Mouse (Mus musculus): ENCODE measurements at regions not wholly inside any gene's neighbourhood (a gene's known extent, or its start where the extent isn't known, plus 50 kb on each side); places are given as distances from the start of the nearest gene placed in this dataset.

DNA sequence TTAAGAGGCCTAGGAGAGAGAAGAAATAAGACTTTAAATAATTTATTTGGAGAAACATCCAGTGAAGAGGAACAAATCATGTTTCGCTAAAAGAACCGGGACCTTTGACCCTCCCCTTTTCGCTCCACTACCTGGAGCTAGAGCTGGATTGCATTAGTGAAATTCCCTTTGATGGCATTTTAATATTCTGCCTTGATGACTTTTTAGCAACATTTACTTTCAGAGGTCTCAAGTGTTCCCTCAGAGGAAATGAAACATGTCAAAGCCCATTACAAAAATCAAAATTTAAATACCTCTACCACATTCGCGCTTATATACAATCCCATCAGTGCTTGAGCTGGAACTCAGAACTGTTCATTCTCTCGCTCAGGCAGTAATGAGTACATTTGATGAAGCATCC, 297.0 kb upstream of the Gm10295 start:
- Histone ChIP-seq H3K36me3 (no peaks in the 10 kb centered on the region), H3K9me3 (no peaks in the 10 kb centered on the region), H3K4me1 (no peaks in the 10 kb centered on the region), H3K9ac (no peak overlapping the region), H3K27me3 (replicated peaks) (no peaks in the 10 kb centered on the region), H3K4me2 (no peak overlapping the region), H3K27ac (replicated peaks) (no peak overlapping the region), H3K4me3 (no peak overlapping the region)
- 82% methylated on average over 6 of the region's 6 CpGs for WGBS
- ATAC-seq (ENCODE audit: extremely low read depth, insufficient number of reproducible peaks, low FRiP score, low TSS enrichment), result no peak

DNA sequence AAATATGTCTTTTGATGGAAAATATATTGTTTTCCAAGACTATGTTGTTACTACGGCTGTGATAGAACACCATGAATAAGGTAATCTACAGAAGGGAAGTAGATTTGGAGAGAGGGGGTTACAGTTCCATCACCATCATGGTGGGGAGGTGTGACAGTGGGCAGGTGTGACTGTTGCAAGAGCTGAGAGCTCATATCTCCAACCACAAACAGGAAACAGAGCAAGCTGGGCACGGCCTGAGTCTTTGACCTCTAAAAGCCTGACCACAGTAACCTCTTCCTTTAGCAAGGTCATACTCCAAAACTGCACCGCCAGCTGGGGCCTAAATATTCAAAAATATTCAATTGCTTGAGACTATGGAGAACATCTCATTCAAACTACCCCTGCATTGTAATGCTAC, 295.7 kb upstream of the Gm10295 start:
- ATAC-seq (ENCODE audit: extremely low read depth, insufficient number of reproducible peaks, low FRiP score, low TSS enrichment), result no peak
- H3K4me3 ChIP-seq, result no peak overlapping the region
- 67% methylated on average over 3 of the region's 3 CpGs for WGBS
- H3K27me3 ChIP-seq (replicated peaks), result no peaks in the 10 kb centered on the region
- no peaks in the 10 kb centered on the region for H3K9me3 ChIP-seq
- no peaks in the 10 kb centered on the region for H3K36me3 ChIP-seq
- no peak overlapping the region for H3K4me2 ChIP-seq
- H3K27ac ChIP-seq (replicated peaks), result no peak overlapping the region
- no peaks in the 10 kb centered on the region for H3K4me1 ChIP-seq
- H3K9ac ChIP-seq, result no peak overlapping the region

DNA sequence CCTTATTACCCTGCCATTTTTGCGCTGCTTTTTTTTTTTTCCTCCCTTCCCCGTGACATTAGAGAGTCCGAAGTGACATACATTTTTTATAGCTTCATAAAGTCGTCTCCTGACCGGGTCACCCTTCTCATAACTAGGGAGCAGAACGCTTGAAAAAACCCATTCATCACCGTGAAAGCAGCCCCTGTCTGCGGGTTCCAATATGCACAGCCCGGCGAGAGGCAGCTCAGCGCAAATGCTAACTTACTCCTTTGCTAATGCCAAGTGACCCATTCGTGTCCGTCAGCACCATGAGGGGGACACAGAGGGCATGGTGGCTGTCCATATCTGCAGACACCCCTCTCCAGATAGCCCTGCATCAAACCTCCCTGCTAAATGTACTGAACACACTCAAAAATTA, 271.8 kb upstream of the Gm10295 start:
- Histone ChIP-seq H3K27ac (replicated peaks) (no peak overlapping the region), H3K36me3 (no peaks in the 10 kb centered on the region), H3K9me3 (no peaks in the 10 kb centered on the region), H3K4me1 (no peaks in the 10 kb centered on the region), H3K9ac (no peak overlapping the region), H3K4me2 (no peak overlapping the region), H3K27me3 (replicated peaks) (no peaks in the 10 kb centered on the region), H3K4me3 (no peak overlapping the region)
- ATAC-seq (ENCODE audit: extremely low read depth, insufficient number of reproducible peaks, low FRiP score, low TSS enrichment), result no peak
- WGBS, result 67% methylated on average over 13 of the region's 13 CpGs

DNA sequence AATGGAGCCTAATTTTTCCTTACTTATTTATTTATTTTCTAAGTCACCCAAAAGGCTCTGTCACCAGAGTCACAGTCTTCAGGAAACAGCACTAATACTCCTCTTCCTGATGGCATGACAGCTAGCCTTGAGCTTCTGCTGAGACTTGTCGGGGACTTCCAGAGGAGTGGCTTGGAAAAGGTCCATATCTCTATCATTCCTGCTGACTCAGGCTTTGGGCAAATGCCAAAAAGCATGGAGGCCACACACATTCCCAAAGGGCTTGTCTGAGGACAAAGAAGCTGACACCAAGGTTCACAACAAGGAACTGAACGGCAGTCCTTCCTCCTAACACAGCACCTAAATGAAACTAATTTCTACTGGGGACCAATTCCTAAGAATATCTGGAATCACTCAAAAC, 251.9 kb upstream of the Gm10295 start:
- no peak overlapping the region for H3K9ac ChIP-seq
- H3K36me3 ChIP-seq, result no peaks in the 10 kb centered on the region
- WGBS, result 13% methylated on average over 2 of the region's 2 CpGs
- peak overlapping the region; percentile 40 for H3K4me2 ChIP-seq
- ATAC-seq (ENCODE audit: extremely low read depth, insufficient number of reproducible peaks, low FRiP score, low TSS enrichment), result no peak; the same call in 1 of the 2 replicates
- peaks cover 19% of the 10 kb centered on the region for H3K4me1 ChIP-seq
- H3K9me3 ChIP-seq, result no peaks in the 10 kb centered on the region
- no peaks in the 10 kb centered on the region for H3K27me3 ChIP-seq (replicated peaks)
- H3K4me3 ChIP-seq, result no peak overlapping the region
- peak overlapping the region; percentile 61 for H3K27ac ChIP-seq (replicated peaks)

DNA sequence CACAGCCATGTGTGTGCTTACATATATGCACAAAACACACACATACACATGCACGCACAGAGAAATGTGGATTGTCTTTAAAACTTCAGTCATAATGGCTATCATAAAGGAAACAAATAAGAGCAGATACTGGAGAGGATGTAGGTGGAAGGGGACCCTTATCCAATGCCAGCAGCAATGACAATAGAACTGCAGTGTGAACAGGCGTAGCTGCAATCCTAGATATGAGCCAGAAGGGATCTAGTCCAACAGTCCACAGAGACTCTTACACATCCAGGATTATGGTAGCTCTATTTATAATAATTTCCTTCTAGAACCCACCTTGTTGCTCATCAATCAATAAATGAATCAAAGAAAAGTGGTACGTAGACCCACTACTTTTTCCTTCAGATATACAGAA, 245.5 kb upstream of the Gm10295 start:
- H3K4me1 ChIP-seq, result peaks cover 5% of the 10 kb centered on the region; the same call in 1 of the 2 replicates
- no peak overlapping the region for H3K9ac ChIP-seq
- no peak for ATAC-seq (ENCODE audit: extremely low read depth, insufficient number of reproducible peaks, low FRiP score, low TSS enrichment)
- no peaks in the 10 kb centered on the region for H3K27me3 ChIP-seq (replicated peaks)
- no peaks in the 10 kb centered on the region for H3K36me3 ChIP-seq
- no peak overlapping the region for H3K4me3 ChIP-seq
- H3K9me3 ChIP-seq, result no peaks in the 10 kb centered on the region
- H3K27ac ChIP-seq (replicated peaks), result no peak overlapping the region
- H3K4me2 ChIP-seq, result no peak overlapping the region
- 68% methylated on average over 3 of the region's 3 CpGs for WGBS

DNA sequence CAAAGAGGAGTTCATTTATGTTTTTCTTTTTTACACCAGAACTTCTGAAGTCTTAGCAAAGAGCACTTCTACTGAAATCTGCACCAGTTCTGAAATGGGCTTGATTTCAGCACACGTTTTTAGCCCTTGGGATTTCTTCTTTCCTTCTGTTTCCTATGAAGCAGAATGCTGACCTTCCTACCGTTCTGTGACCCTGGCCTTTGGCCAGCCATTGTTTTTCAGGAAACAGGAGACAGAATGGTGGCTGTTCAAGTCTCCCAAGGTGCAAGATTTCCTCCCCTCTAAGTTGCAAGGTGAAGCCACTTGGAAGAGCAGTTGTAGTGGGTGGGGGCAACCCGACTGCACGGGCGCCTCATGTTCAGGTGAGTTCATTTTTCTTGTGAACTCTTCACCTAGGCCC, 236.3 kb upstream of the Gm10295 start:
- no peak for ATAC-seq (ENCODE audit: extremely low read depth, insufficient number of reproducible peaks, low FRiP score, low TSS enrichment)
- Histone ChIP-seq H3K4me3 (no peak overlapping the region), H3K4me2 (no peak overlapping the region), H3K9ac (no peak overlapping the region), H3K36me3 (no peaks in the 10 kb centered on the region), H3K9me3 (no peaks in the 10 kb centered on the region), H3K4me1 (peaks cover 5% of the 10 kb centered on the region; the same call in 1 of the 2 replicates), H3K27ac (replicated peaks) (peak overlapping the region; percentile 53), H3K27me3 (replicated peaks) (no peaks in the 10 kb centered on the region)
- WGBS, result 69% methylated on average over 5 of the region's 5 CpGs

DNA sequence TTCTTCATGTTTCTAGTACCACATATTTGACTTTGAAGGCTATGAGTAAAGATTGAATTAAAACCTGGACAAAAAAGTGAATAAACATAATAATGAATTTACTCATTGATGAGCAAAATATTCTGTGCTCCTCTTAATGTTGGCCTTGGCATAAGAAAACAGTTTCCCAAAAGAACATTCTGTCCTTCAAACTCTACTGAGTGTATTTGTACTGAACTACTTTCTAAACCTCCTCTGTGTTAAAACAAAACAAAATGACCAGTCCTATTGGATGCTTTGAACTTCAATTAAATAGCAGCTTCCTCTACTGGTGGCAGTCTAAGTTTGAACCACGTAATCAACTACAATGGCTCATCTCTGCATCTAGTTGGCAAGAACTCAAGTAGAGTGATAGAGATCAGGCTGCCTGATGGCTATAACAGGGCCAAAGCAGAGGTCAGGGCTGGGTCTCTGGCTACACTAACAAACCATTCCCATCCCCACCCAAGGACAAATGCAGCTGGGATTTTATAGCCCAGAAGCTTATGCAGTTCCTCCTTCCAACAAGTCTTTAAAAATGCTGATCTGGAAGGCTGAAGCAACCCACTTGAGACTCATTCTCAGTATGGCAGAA, 232.3 kb upstream of the Gm10295 start:
- no peak overlapping the region for H3K9ac ChIP-seq
- WGBS, result 52% methylated on average over 1 of the region's 1 CpGs
- no peaks in the 10 kb centered on the region for H3K36me3 ChIP-seq
- peaks cover 13% of the 10 kb centered on the region; the same call in 1 of the 2 replicates for H3K4me1 ChIP-seq
- no peak for ATAC-seq (ENCODE audit: extremely low read depth, insufficient number of reproducible peaks, low FRiP score, low TSS enrichment)
- H3K27ac ChIP-seq (replicated peaks), result no peak overlapping the region
- H3K4me3 ChIP-seq, result no peak overlapping the region
- H3K9me3 ChIP-seq, result no peaks in the 10 kb centered on the region
- no peak overlapping the region for H3K4me2 ChIP-seq
- no peaks in the 10 kb centered on the region for H3K27me3 ChIP-seq (replicated peaks)

DNA sequence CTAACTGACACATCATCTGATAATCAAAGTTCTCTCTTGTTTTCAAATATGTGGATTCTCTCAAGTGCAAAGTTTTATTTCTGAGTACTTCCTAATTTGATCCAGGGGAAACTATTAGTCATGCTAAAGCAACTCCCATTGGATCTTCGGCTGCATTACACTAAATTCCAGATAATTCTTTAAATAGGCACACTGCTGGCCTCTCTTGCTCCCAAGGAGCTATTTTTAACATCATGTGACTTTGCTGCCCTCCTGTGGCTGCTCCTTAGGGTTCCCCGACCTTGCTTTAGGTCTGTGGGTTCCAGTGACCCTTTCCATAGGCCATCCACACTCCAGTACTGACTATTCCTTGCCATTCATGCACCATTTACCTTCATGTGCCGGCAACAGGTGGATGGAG, 230.5 kb upstream of the Gm10295 start:
- H3K9me3 ChIP-seq, result no peaks in the 10 kb centered on the region
- ATAC-seq (ENCODE audit: extremely low read depth, insufficient number of reproducible peaks, low FRiP score, low TSS enrichment), result no peak
- H3K4me2 ChIP-seq, result no peak overlapping the region
- H3K36me3 ChIP-seq, result no peaks in the 10 kb centered on the region
- H3K27me3 ChIP-seq (replicated peaks), result no peaks in the 10 kb centered on the region
- no peak overlapping the region for H3K4me3 ChIP-seq
- WGBS, result 27% methylated on average over 3 of the region's 3 CpGs
- no peak overlapping the region for H3K27ac ChIP-seq (replicated peaks)
- H3K4me1 ChIP-seq, result peaks cover 13% of the 10 kb centered on the region; the same call in 1 of the 2 replicates
- no peak overlapping the region for H3K9ac ChIP-seq

DNA sequence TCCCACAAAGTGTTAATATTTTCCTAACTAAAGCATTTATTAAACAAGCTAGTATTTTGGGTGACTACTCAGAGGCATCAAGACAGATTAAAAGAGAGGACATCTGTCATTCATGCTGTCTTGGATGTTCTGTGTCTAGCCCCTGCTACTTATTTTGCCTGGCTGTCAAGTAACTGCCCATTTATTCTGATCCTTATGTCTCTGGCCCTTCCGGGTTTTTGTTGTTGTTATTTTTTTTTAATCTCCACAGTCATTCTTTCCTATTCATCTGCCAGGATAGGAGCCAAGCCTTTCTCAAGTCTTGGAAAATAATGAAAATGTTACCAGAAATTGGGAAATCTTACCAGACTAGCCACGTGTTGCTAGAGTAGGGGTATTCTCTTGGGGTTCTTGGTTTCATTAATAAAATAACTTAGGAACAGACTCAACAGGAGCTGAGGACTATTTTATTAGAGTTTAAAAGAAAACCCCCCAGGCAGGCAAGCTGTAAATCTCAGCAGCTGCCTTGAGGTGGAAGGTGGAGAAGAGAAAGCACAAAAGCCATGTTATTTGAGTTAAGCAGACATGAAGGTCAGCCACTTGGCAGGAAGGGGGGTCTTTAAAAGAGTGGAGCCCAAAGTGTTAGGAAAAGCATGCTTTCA, 209.1 kb upstream of the Gm10295 start:
- no peaks in the 10 kb centered on the region for H3K36me3 ChIP-seq
- no peak overlapping the region for H3K27ac ChIP-seq (replicated peaks)
- no peak overlapping the region for H3K9ac ChIP-seq
- no peak overlapping the region for H3K4me2 ChIP-seq
- no peaks in the 10 kb centered on the region for H3K9me3 ChIP-seq
- 55% methylated on average over 2 of the region's 2 CpGs for WGBS
- H3K27me3 ChIP-seq (replicated peaks), result no peaks in the 10 kb centered on the region
- ATAC-seq (ENCODE audit: extremely low read depth, insufficient number of reproducible peaks, low FRiP score, low TSS enrichment), result no peak
- no peak overlapping the region for H3K4me3 ChIP-seq
- no peaks in the 10 kb centered on the region for H3K4me1 ChIP-seq

DNA sequence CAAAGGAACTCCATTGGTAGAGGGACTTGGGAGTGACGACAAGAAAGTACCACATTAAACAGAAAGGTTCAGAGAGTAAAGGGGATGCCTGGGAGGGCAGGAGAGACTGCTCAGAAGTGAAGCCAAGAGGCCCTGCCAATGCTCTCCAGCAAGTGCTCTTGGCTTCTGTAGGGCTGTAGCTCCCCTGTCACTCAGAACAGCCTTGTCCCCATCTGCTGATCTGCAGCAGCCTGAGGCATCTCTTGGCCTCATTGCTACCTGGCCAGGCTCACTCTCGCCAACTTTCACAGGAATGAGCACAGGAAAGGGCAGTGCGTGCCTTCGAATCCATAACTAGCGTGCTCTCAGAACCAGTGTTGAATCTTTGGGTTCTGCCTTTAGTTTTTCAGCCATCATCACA, 205.2 kb upstream of the Gm10295 start:
- Histone ChIP-seq H3K4me1 (no peaks in the 10 kb centered on the region), H3K4me3 (no peak overlapping the region), H3K9ac (no peak overlapping the region), H3K4me2 (no peak overlapping the region), H3K36me3 (no peaks in the 10 kb centered on the region), H3K27me3 (replicated peaks) (no peaks in the 10 kb centered on the region), H3K9me3 (no peaks in the 10 kb centered on the region), H3K27ac (replicated peaks) (no peak overlapping the region)
- 84% methylated on average over 5 of the region's 5 CpGs for WGBS
- no peak for ATAC-seq (ENCODE audit: extremely low read depth, insufficient number of reproducible peaks, low FRiP score, low TSS enrichment)

DNA sequence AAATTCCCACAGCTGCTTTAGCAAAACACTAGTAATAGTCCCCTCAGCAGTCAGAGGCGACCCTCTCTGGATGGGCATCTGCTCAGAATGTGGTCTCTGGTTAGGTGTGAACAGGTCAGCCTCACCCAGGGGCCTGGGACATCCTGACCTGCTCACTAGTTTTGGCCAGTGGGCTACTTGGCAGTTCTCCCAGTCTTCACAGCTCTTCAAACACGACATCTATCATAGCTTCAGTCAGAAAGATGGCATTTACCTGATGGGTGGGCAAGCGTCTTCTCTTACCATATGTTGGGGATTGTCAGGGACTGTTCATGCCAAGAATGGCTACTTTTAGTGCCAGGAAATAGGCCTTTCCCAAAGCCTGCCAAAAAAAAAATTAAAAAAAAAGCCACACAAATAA, 204.2 kb upstream of the Gm10295 start:
- no peak overlapping the region for H3K9ac ChIP-seq
- ATAC-seq (ENCODE audit: extremely low read depth, insufficient number of reproducible peaks, low FRiP score, low TSS enrichment), result no peak
- no peaks in the 10 kb centered on the region for H3K4me1 ChIP-seq
- no peaks in the 10 kb centered on the region for H3K9me3 ChIP-seq
- H3K4me2 ChIP-seq, result no peak overlapping the region
- H3K4me3 ChIP-seq, result no peak overlapping the region
- no peak overlapping the region for H3K27ac ChIP-seq (replicated peaks)
- H3K27me3 ChIP-seq (replicated peaks), result no peaks in the 10 kb centered on the region
- no peaks in the 10 kb centered on the region for H3K36me3 ChIP-seq
- 81% methylated on average over 3 of the region's 3 CpGs for WGBS

DNA sequence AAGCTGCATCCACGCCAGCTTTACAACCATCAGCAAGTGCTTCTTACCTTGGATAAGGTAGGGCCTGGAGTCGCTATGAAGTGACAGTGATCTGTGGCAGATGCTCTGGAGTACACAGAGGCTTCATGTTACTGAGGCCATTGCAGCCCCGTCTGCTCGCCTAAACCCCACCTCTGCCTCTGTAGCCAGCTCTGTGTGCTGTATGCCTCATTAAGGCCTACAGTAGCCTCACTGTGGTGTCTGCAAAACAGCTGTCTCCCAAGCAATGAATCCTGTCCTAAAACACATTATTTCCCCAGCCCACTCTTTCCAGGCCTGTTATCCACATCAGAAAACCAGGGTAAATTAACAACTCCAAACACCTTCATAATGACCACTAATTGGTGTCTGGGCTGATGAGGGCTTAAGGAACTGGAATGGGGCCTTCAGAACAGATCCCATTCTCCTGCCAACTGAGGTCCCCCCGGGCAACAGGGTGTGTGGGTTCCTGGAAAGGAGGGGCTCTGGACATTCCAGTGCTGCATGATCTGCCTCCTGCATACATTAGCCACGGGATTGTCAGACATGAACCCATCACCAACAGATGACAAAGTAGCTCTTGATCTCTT, 195.4 kb upstream of the Gm10295 start:
- no peak for ATAC-seq (ENCODE audit: extremely low read depth, insufficient number of reproducible peaks, low FRiP score, low TSS enrichment)
- Histone ChIP-seq H3K4me2 (no peak overlapping the region), H3K27ac (replicated peaks) (no peak overlapping the region), H3K27me3 (replicated peaks) (no peaks in the 10 kb centered on the region), H3K4me1 (no peaks in the 10 kb centered on the region), H3K9me3 (no peaks in the 10 kb centered on the region), H3K9ac (no peak overlapping the region), H3K36me3 (no peaks in the 10 kb centered on the region), H3K4me3 (no peak overlapping the region)
- 74% methylated on average over 6 of the region's 6 CpGs for WGBS
